Mouse (Mus musculus) thymus, adult 2 months (tissue): ENCODE data around the gene Scp2.

Source experiments
- CTCF ChIP-seq: fragments of 200-500 bp; IDR thresholded peaks from 2 replicates; pipeline ENCODE4 v1.5.1; 2012; ENCODE audit warnings: mild to moderate bottlenecking, control low read depth, low read length, moderate library complexity, borderline replicate concordance; ENCODE audit not compliant: control insufficient read depth, poor library complexity, insufficient read depth; ENCODE audit errors: extremely low read depth
- POLR2A ChIP-seq: fragments of 200-500 bp; IDR thresholded peaks from 2 replicates; pipeline ENCODE4 v1.6.1; 2012; ENCODE audit warnings: mild to moderate bottlenecking, low read length, control low read depth, moderate library complexity; ENCODE audit not compliant: control insufficient read depth, poor library complexity, insufficient read depth; ENCODE audit errors: extremely low read depth

DNA sequence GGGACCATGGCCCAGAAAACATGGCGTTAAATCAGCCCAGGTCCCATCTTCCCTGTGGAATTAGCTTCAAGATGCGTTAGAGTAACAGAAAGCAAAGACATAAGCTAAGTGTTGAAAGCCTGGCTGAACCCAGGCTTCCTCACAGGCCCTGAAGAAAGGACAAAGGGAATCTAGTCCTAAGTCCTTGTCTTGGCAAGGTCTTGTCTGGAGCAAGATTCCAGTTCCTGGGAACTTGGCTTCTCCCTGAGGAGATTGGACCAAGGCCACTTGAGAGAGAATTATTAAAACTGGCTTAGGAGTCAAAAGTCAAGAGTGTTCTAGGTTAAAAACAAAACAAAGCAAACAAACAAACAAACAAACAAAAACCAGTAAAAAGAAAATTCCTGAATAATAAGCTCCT is 16.5 kb downstream of the Scp2 start:
- no peak for TF ChIP-seq POLR2A
- TF ChIP-seq CTCF: no peak
